Mouse (Mus musculus): ENCODE results near the gene Fam183b.
"Not testable (repeated sequence)": the region's sequence is repeated elsewhere in the genome, so short reads cannot be mapped to it uniquely, and the experiment has no call there.

The Fam183b gene

GRCm38 (mm10) chr11:58801558-58802228 lies at the start of gene Fam183b:
Gene Fam183b (minus strand): TSS chr11:58801960.
- DNase-seq (ENCODE audit: low read depth): no peak

- no peak for DNase-seq (ENCODE audit: low read depth)
Observed at GRCm38 (mm10) chr11:58849731-58850130, 48.0 kb upstream of the Fam183b start.

GRCm38 (mm10) chr11:58847636-58848035 lies 45.9 kb upstream of the Fam183b start:
- DNase-seq (ENCODE audit: low read depth): no peak

- peak; percentile 99 for DNase-seq (ENCODE audit: low read depth)
Observed at GRCm38 (mm10) chr11:58846919-58847461, 45.2 kb upstream of the Fam183b start, which contains the start of gene Gm12258. Gene Gm12258 (plus strand): TSS chr11:58847158.

- not testable (repeated sequence) for DNase-seq (ENCODE audit: low read depth)
Observed at GRCm38 (mm10) chr11:58838951-58839350, 37.2 kb upstream of the Fam183b start, which contains the start of gene Olfr311. Gene Olfr311 (plus strand): TSS chr11:58839251.

- peak; percentile 37 for DNase-seq (ENCODE audit: low read depth)
Observed at GRCm38 (mm10) chr11:58832541-58832940, 30.8 kb upstream of the Fam183b start.

- no peak for DNase-seq (ENCODE audit: low read depth)
Observed at GRCm38 (mm10) chr11:58829764-58830163, 28.0 kb upstream of the Fam183b start.

GRCm38 (mm10) chr11:58828937-58829336 lies 27.2 kb upstream of the Fam183b start, which contains the start of gene Olfr312:
Gene Olfr312 (plus strand): TSS chr11:58829237.
- not testable (repeated sequence) for DNase-seq (ENCODE audit: low read depth)

- no peak for DNase-seq (ENCODE audit: low read depth)
Observed at GRCm38 (mm10) chr11:58815676-58816075, 13.9 kb upstream of the Fam183b start.

- not testable (repeated sequence) for DNase-seq (ENCODE audit: low read depth)
Observed at GRCm38 (mm10) chr11:58814700-58815099, 12.9 kb upstream of the Fam183b start, which contains the start of gene Olfr313. Gene Olfr313 (plus strand): TSS chr11:58815000.

GRCm38 (mm10) chr11:58812001-58812400 lies 10.2 kb upstream of the Fam183b start:
- DNase-seq (ENCODE audit: low read depth): no peak

GRCm38 (mm10) chr11:58804393-58804792 lies 2.6 kb upstream of the Fam183b start:
- DNase-seq (ENCODE audit: low read depth): no peak

- no peak for DNase-seq (ENCODE audit: low read depth)
Observed at GRCm38 (mm10) chr11:58803871-58804270, 2.1 kb upstream of the Fam183b start.

GRCm38 (mm10) chr11:58799747-58800146 lies 2.0 kb downstream of the Fam183b start:
- DNase-seq (ENCODE audit: low read depth): no peak

GRCm38 (mm10) chr11:58796850-58797249 lies 4.9 kb downstream of the Fam183b start:
- DNase-seq (ENCODE audit: low read depth): no peak

GRCm38 (mm10) chr11:58795856-58796255 lies 5.9 kb downstream of the Fam183b start:
- DNase-seq (ENCODE audit: low read depth): no peak

- no peak for DNase-seq (ENCODE audit: low read depth)
Observed at GRCm38 (mm10) chr11:58790646-58791045, 11.1 kb downstream of the Fam183b start.

GRCm38 (mm10) chr11:58790053-58790452 lies 11.7 kb downstream of the Fam183b start:
- DNase-seq (ENCODE audit: low read depth): no peak

- DNase-seq (ENCODE audit: low read depth): peak; percentile 30
Observed at GRCm38 (mm10) chr11:58789532-58789931, 12.2 kb downstream of the Fam183b start.

- DNase-seq (ENCODE audit: low read depth): peak; percentile 54
Observed at GRCm38 (mm10) chr11:58788346-58788745, 13.4 kb downstream of the Fam183b start.

GRCm38 (mm10) chr11:58787651-58788050 lies 14.1 kb downstream of the Fam183b start:
- DNase-seq (ENCODE audit: low read depth): peak; percentile 59

GRCm38 (mm10) chr11:58784182-58784581 lies 17.6 kb downstream of the Fam183b start:
- no peak for DNase-seq (ENCODE audit: low read depth)

- no peak for DNase-seq (ENCODE audit: low read depth)
Observed at GRCm38 (mm10) chr11:58782480-58783089, 19.2 kb downstream of the Fam183b start, which contains the start of gene Olfr314. Gene Olfr314 (plus strand): TSS chr11:58782952.
